11 mouse cellular contexts compared by ENCODE assay signal in genomic region chr4:114625357-114625756, GRCm38 (mm10).
DNase-seq lines count a peak whose midpoint lies in the region; ATAC-seq and TF ChIP-seq lines count a peak whose summit lies in the region.
"Had no signal": no experiment of that assay in that cellular context is flagged by ENCODE, and none has a peak within 500 bp of the region (broad histone marks: within the 10 kb centered on the region; RNA-seq: fewer than 3 reads in every experiment).

No protein-coding gene starts in this region.

- H3K27ac ChIP-seq in kidney, postnatal 0 days = no peak overlapping the region
- H3K27ac ChIP-seq in embryonic facial prominence, embryonic 12.5 days = peak overlapping the region; percentile 52; the same call in 1 of the 2 replicates
- no peak overlapping the region for H3K27ac ChIP-seq in hindbrain, embryonic 15.5 days (replicated peaks)
- H3K27ac ChIP-seq in midbrain, embryonic 13.5 days = no peak overlapping the region

- peaks cover 12% of the 10 kb centered on the region for H3K4me1 ChIP-seq in kidney, postnatal 0 days (replicated peaks; ENCODE audit: insufficient read depth, low read length)
- H3K4me1 ChIP-seq in embryonic facial prominence, embryonic 12.5 days = peaks cover 28% of the 10 kb centered on the region
- peaks cover 9% of the 10 kb centered on the region for H3K4me1 ChIP-seq in hindbrain, embryonic 15.5 days (replicated peaks)
- peaks cover 11% of the 10 kb centered on the region for H3K4me1 ChIP-seq in midbrain, embryonic 13.5 days (replicated peaks)

- no peak for ATAC-seq in kidney, postnatal 0 days (replicated peaks; ENCODE audit: low FRiP score, low read depth)
- ATAC-seq in embryonic facial prominence, embryonic 12.5 days (ENCODE audit: insufficient number of reproducible peaks, insufficient read depth, low FRiP score, low TSS enrichment) = no peak
- ATAC-seq in hindbrain, embryonic 15.5 days (ENCODE audit: low FRiP score, low read depth) = peak; percentile 42; the same call in 1 of the 2 replicates
- ATAC-seq in midbrain, embryonic 13.5 days = peak; percentile 72

- DNase-seq in kidney, postnatal 0 days (ENCODE audit: low spot score) = peak; percentile 53
- DNase-seq in kidney, postnatal 36 days = no peak
- DNase-seq in layer of hippocampus, postnatal 10 days (ENCODE audit: low spot score in 2 of 2) = no peak
- DNase-seq in cerebellum, adult 11-12 months = no peak
- DNase-seq: adrenal gland, postnatal 25 days; gastrocnemius, postnatal 25 days; kidney, adult 18-20 months had no signal

- TF ChIP-seq CTCF in kidney, postnatal 0 days (IDR thresholded peaks at IDR 0.05; ENCODE audit: low read depth) = no peak

- no peaks in the 10 kb centered on the region for H3K27me3 ChIP-seq in kidney, postnatal 0 days (ENCODE audit: insufficient read depth, low read length)
- no peaks in the 10 kb centered on the region for H3K27me3 ChIP-seq in embryonic facial prominence, embryonic 12.5 days
- H3K27me3 ChIP-seq in hindbrain, embryonic 15.5 days = no peaks in the 10 kb centered on the region
- no peaks in the 10 kb centered on the region for H3K27me3 ChIP-seq in midbrain, embryonic 13.5 days

- H3K4me2 ChIP-seq in kidney, postnatal 0 days (ENCODE audit: low read length) = no peak overlapping the region
- no peak overlapping the region for H3K4me2 ChIP-seq in embryonic facial prominence, embryonic 12.5 days (replicated peaks)
- no peak overlapping the region for H3K4me2 ChIP-seq in hindbrain, embryonic 15.5 days
- H3K4me2 ChIP-seq in midbrain, embryonic 13.5 days (replicated peaks) = no peak overlapping the region

- no peak overlapping the region for H3K4me3 ChIP-seq in kidney, postnatal 0 days (replicated peaks; ENCODE audit: low read depth, low read length)
- H3K4me3 ChIP-seq in embryonic facial prominence, embryonic 12.5 days = no peak overlapping the region
- H3K4me3 ChIP-seq in hindbrain, embryonic 15.5 days = no peak overlapping the region
- no peak overlapping the region for H3K4me3 ChIP-seq in midbrain, embryonic 13.5 days (replicated peaks)

- no peaks in the 10 kb centered on the region for H3K36me3 ChIP-seq in kidney, postnatal 0 days (ENCODE audit: insufficient read depth, low read length)
- no peaks in the 10 kb centered on the region for H3K36me3 ChIP-seq in embryonic facial prominence, embryonic 12.5 days
- H3K36me3 ChIP-seq in hindbrain, embryonic 15.5 days = no peaks in the 10 kb centered on the region
- no peaks in the 10 kb centered on the region for H3K36me3 ChIP-seq in midbrain, embryonic 13.5 days
- H3K36me3 ChIP-seq: G1E had no signal

- no peak overlapping the region for H3K9ac ChIP-seq in kidney, postnatal 0 days (ENCODE audit: low read depth, low read length)
- no peak overlapping the region for H3K9ac ChIP-seq in embryonic facial prominence, embryonic 12.5 days
- no peak overlapping the region for H3K9ac ChIP-seq in hindbrain, embryonic 15.5 days
- no peak overlapping the region for H3K9ac ChIP-seq in midbrain, embryonic 13.5 days (replicated peaks)

- 13% methylated on average over 4 of the region's 4 CpGs for WGBS in kidney, postnatal 0 days
- WGBS in embryonic facial prominence, embryonic 12.5 days = 13% methylated on average over 4 of the region's 4 CpGs
- WGBS in hindbrain, embryonic 15.5 days = 7% methylated on average over 4 of the region's 4 CpGs
- 8% methylated on average over 4 of the region's 4 CpGs for WGBS in midbrain, embryonic 13.5 days

- no peaks in the 10 kb centered on the region for H3K9me3 ChIP-seq in kidney, postnatal 0 days (replicated peaks; ENCODE audit: low read length)
- H3K9me3 ChIP-seq in embryonic facial prominence, embryonic 12.5 days = no peaks in the 10 kb centered on the region
- no peaks in the 10 kb centered on the region for H3K9me3 ChIP-seq in hindbrain, embryonic 15.5 days
- no peaks in the 10 kb centered on the region for H3K9me3 ChIP-seq in midbrain, embryonic 13.5 days

Comparison
In these comparisons a context has a peak if more than half of its experiments do, and no peak if none do; other contexts are left out.
1. ATAC-seq: peak in hindbrain, embryonic 15.5 days (single experiment) and midbrain, embryonic 13.5 days (single experiment); none in kidney, postnatal 0 days (single experiment) and embryonic facial prominence, embryonic 12.5 days (single experiment).